Comparison of ENCODE assay signal across 25 mouse cellular contexts in genomic region chr2:34835669-34836068, GRCm38 (mm10). TPM values are rescaled to one million over a fixed set of nuclear protein-coding genes. Genes with fewer than 3 reads are reported as not detected.
"Had no signal": no experiment of that assay in that cellular context is flagged by ENCODE, and none has a peak within 500 bp of the region (broad histone marks: within the 10 kb centered on the region; RNA-seq: fewer than 3 reads in every experiment).

No protein-coding gene starts in this region.

- H3K36me3 ChIP-seq: midbrain, embryonic 10.5 days; midbrain, embryonic 12.5 days; neural tube, embryonic 13.5 days; neural tube, embryonic 15.5 days had no signal

- DNase-seq: lung, embryonic 14.5 days; lung, postnatal 10 days; lung, postnatal 4 days; midbrain, embryonic 14.5 days; retina, postnatal 1 day; right cerebral cortex, adult 18-20 months; right cerebral cortex, postnatal 25 days; right cerebral cortex, postnatal 4 days; spleen, adult 18-20 months; thymus, adult 18-20 months; thymus, postnatal 14 days; thymus, postnatal 36 days had no signal

- H3K4me3 ChIP-seq: midbrain, embryonic 10.5 days; midbrain, embryonic 12.5 days; myocyte; neural tube, embryonic 13.5 days; neural tube, embryonic 15.5 days had no signal

- H3K9me3 ChIP-seq: midbrain, embryonic 10.5 days; midbrain, embryonic 12.5 days; neural tube, embryonic 13.5 days; neural tube, embryonic 15.5 days had no signal

- H3K9ac ChIP-seq: lung, embryonic 14.5 days; midbrain, embryonic 12.5 days; neural tube, embryonic 13.5 days; neural tube, embryonic 15.5 days had no signal

- H3K27ac ChIP-seq: midbrain, embryonic 10.5 days; midbrain, embryonic 12.5 days; neural tube, embryonic 13.5 days; neural tube, embryonic 15.5 days had no signal

- H3K4me1 ChIP-seq: midbrain, embryonic 10.5 days; midbrain, embryonic 12.5 days; neural tube, embryonic 13.5 days; neural tube, embryonic 15.5 days had no signal

- ATAC-seq: midbrain, embryonic 16.5 days had no signal

- H3K27me3 ChIP-seq: midbrain, embryonic 12.5 days had no signal

RNA-seq across cellular contexts. Expression of gene Gm34653, which starts 2.9 kb away (rescaled TPM):
- total RNA-seq: megakaryocyte, adult 5-6 weeks had no signal
- polyA plus RNA-seq: lung, embryonic 14.5 days; lung, embryonic 16.5 days; midbrain, embryonic 10.5 days; midbrain, embryonic 14.5 days; midbrain, embryonic 16.5 days; myocyte; neural tube, embryonic 11.5 days; neural tube, embryonic 13.5 days; neural tube, embryonic 15.5 days; small intestine, adult 2 months; stomach, embryonic 14.5 days; stomach, embryonic 16.5 days had no signal

RNA-seq across cellular contexts. Expression of gene Cutal, which starts 38.5 kb away (rescaled TPM):
- total RNA-seq: megakaryocyte, adult 5-6 weeks; megakaryocyte-erythroid progenitor cell, adult 5-6 weeks had no signal
- polyA plus RNA-seq: myocyte; neural tube, embryonic 11.5 days had no signal
